Mouse (Mus musculus) gastrocnemius, postnatal 14 days (tissue): ENCODE measurements around the gene Cdkn2a. TPM values are rescaled to one million over a fixed set of nuclear protein-coding genes. Genes with fewer than 3 reads are reported as not detected.

Source experiments
- DNase-seq: peaks from one replicate; pipeline ENCODE4 v3.0.0; 2021; ENCODE audit warnings: mixed read lengths
- intact Hi-C: fragments of 180-260 bp; cut with DNase I; formaldehyde crosslinking; loops from one replicate; pipeline ENCODE4 v1.15.1; 2025; ENCODE audit warnings: low total_unique reads
- total RNA-seq, 2 experiments: library from RNA; stranded (reverse); gene quantifications; 2 replicates each; pipeline ENCODE4 v1.2.3; 2021

The Cdkn2a gene
- total RNA-seq, 2 experiments from 2014 or later: not detected

GRCm38 (mm10) chr4:89279641-89280040, 14.8 kb downstream of the Cdkn2a start:
- intact Hi-C loops: no loop called here
- no peak for DNase-seq

GRCm38 (mm10) chr4:89277381-89277940, 17.0 kb downstream of the Cdkn2a start:
- DNase-seq: no peak
- intact Hi-C loops: no loop called here

- DNase-seq: no peak
- intact Hi-C loops: no loop called here
Observed at GRCm38 (mm10) chr4:89276669-89277219, 17.7 kb downstream of the Cdkn2a start.

GRCm38 (mm10) chr4:89275811-89276584, 18.5 kb downstream of the Cdkn2a start:
- intact Hi-C loops: no loop called here
- no peak for DNase-seq

- DNase-seq: no peak
- intact Hi-C loops: no loop called here
Observed at GRCm38 (mm10) chr4:89274829-89275548, 19.5 kb downstream of the Cdkn2a start.

- intact Hi-C loops: no loop called here
- DNase-seq: no peak
Observed at GRCm38 (mm10) chr4:89274006-89274405, 20.4 kb downstream of the Cdkn2a start.

- intact Hi-C loops: no loop called here
- no peak for DNase-seq
Observed at GRCm38 (mm10) chr4:89273585-89273984, 20.9 kb downstream of the Cdkn2a start.

- DNase-seq: no peak
- intact Hi-C loops: no loop called here
Observed at GRCm38 (mm10) chr4:89272961-89273540, 21.4 kb downstream of the Cdkn2a start.

- intact Hi-C loops: no loop called here
- DNase-seq: no peak
Observed at GRCm38 (mm10) chr4:89272101-89272718, 22.2 kb downstream of the Cdkn2a start.

GRCm38 (mm10) chr4:89257768-89258167, 36.7 kb downstream of the Cdkn2a start:
- no peak for DNase-seq
- intact Hi-C loops: no loop called here

GRCm38 (mm10) chr4:89234446-89234845, 60.0 kb downstream of the Cdkn2a start:
- DNase-seq: no peak
- intact Hi-C loops: no loop called here

Other genes with a start within 250 kb of the Cdkn2a start
- 10 to 100 TPM; 12.4 to 14.8 TPM for gene Mtap, start 157.5 kb downstream of the Cdkn2a start, total RNA-seq
- under 1 TPM; 0.16 to 0.35 TPM for gene Cdkn2b, start 16.4 kb upstream of the Cdkn2a start, total RNA-seq